In the genomic region with DNA sequence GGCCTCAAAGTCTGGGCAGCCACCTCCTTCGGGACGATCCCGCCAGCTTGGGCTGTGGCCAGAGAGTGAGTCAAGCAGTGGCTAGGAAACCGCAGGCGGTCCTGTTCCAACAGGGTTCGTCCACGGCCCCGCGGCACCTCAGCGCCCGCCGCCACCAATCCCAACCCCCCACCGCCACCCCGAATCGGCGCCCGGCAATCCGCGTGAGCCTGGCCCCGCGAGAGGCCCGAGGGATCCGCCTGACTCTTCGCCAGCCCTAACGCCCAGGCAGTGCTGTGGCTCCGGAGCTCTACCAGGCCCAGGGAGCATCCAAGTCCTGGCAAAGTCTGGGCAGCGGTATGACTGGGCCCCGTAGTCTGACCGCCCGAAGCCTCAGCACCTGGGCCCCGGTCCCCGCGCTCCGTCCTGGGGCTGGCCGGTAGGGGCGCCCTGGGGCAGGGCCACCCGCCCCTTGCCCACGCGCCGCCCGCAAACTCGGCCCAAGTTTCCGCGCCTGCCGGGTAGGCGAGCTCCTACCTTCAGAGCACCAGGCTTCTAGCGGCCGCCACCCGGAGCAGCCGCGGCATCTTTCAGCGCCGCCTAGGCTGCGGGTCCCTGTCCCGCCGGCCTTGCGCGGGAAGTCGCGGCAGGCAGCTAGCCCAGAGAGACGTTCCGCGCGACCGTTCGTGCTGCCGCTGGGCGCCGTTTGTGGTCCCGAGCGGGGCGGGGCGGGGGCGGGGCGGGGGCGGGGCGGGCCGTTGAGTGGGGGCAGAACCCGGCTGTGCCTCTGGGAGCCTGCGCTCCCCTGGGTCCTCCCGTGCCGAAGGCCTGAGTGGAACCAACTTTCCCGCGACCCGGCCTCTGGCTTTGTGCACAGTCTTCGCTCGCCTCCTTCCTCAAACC, we compare ENCODE assay signal across 8 mouse cellular contexts. TPM values are rescaled to one million over a fixed set of nuclear protein-coding genes. Genes with fewer than 3 reads are reported as not detected.
DNase-seq lines count a peak whose midpoint lies in the region; ATAC-seq and TF ChIP-seq lines count a peak whose summit lies in the region.

A gene (minus strand): TSS at position 700 of the 882 bp plus-strand sequence.

- TF ChIP-seq CTCF in heart, adult 2 months (IDR thresholded peaks at IDR 0.05) = peak; percentile 82
- TF ChIP-seq CTCF in kidney, adult 2 months (conservative IDR thresholded peaks at IDR 0.05; ENCODE audit: insufficient read depth, insufficient read length, low read depth, low read length) = peak; percentile 37
- peak; percentile 53; the same call in 1 of the 2 replicates for TF ChIP-seq CTCF in spleen, adult 2 months (IDR thresholded peaks at IDR 0.05; ENCODE audit: extremely low read depth, insufficient read depth, insufficient read length, insufficient replicate concordance)

- no peaks in the 10 kb centered on the region for H3K9me3 ChIP-seq in embryonic facial prominence, embryonic 10.5 days
- H3K9me3 ChIP-seq in limb, embryonic 15.5 days = no peaks in the 10 kb centered on the region
- H3K9me3 ChIP-seq in midbrain, embryonic 16.5 days (replicated peaks; ENCODE audit: control insufficient read depth, low read length, poor library complexity, severe bottlenecking) = no peaks in the 10 kb centered on the region

- under 1% methylated on average over 87 of the region's 87 CpGs for WGBS in embryonic facial prominence, embryonic 10.5 days
- WGBS in heart, adult 2 months = under 1% methylated on average over 81 of the region's 87 CpGs
- WGBS in kidney, adult 2 months = under 1% methylated on average over 87 of the region's 87 CpGs
- under 1% methylated on average over 87 of the region's 87 CpGs for WGBS in limb, embryonic 15.5 days
- under 1% methylated on average over 68 of the region's 87 CpGs for WGBS in midbrain, embryonic 16.5 days
- under 1% methylated on average over 79 of the region's 87 CpGs for WGBS in spleen, adult 2 months

- H3K79me2 ChIP-seq in heart, adult 2 months (replicated peaks; ENCODE audit: control insufficient read depth, insufficient read depth, low read length) = no peaks in the 10 kb centered on the region

- intact Hi-C loops in heart, adult 2 months (cut with DNase I) = loop anchor here (5.0 to 10.0 kb wide), 3 partner anchors 90 to 393 kb away; a partner anchor contains a TSS

- peak; percentile 64 for ATAC-seq in limb, embryonic 15.5 days (ENCODE audit: insufficient number of reproducible peaks, low FRiP score, low TSS enrichment, low read depth)
- ATAC-seq in midbrain, embryonic 16.5 days = peak; percentile 67

- H3K4me2 ChIP-seq in limb, embryonic 15.5 days = peak within 1 kb of the TSS; percentile 89
- peak within 1 kb of the TSS; percentile 97 for H3K4me2 ChIP-seq in midbrain, embryonic 16.5 days (ENCODE audit: low read length)

- peak within 1 kb of the TSS; percentile 86 for H3K4me3 ChIP-seq in embryonic facial prominence, embryonic 10.5 days
- peak within 1 kb of the TSS; percentile 97 for H3K4me3 ChIP-seq in heart, adult 2 months
- peak within 1 kb of the TSS; percentile 96 for H3K4me3 ChIP-seq in kidney, adult 2 months (ENCODE audit: insufficient read depth, low read depth, low read length)
- H3K4me3 ChIP-seq in limb, embryonic 15.5 days = peak within 1 kb of the TSS; percentile 87
- peak within 1 kb of the TSS; percentile 60 for H3K4me3 ChIP-seq in midbrain, embryonic 16.5 days (ENCODE audit: low read depth, low read length)
- H3K4me3 ChIP-seq in spleen, adult 2 months (ENCODE audit: extremely low read depth, insufficient read depth, insufficient read length) = peak within 1 kb of the TSS; percentile 87

- DNase-seq in 416B (ENCODE audit: low read depth) = peak; percentile 82
- peak; percentile 89 for DNase-seq in adrenal gland, postnatal 14 days
- peak; percentile 86 for DNase-seq in embryonic facial prominence, embryonic 10.5 days (ENCODE audit: low spot score)
- peak; percentile 87 to 88 for DNase-seq in heart, adult 2 months
- DNase-seq in kidney, adult 2 months = peak; percentile 80
- DNase-seq in spleen, adult 2 months (ENCODE audit: low read depth in 1 of 2, low spot score in 2 of 2) = peak; percentile 65 to 79

- peaks cover 57% of the 10 kb centered on the region for H3K4me1 ChIP-seq in embryonic facial prominence, embryonic 10.5 days
- peaks cover 9% of the 10 kb centered on the region for H3K4me1 ChIP-seq in heart, adult 2 months (ENCODE audit: control insufficient read depth, insufficient read depth, low read length)
- H3K4me1 ChIP-seq in kidney, adult 2 months (ENCODE audit: control insufficient read depth, insufficient read depth, low read length) = peaks cover 12% of the 10 kb centered on the region; the same call in 1 of the 2 replicates
- H3K4me1 ChIP-seq in limb, embryonic 15.5 days = peaks cover 29% of the 10 kb centered on the region
- H3K4me1 ChIP-seq in midbrain, embryonic 16.5 days (ENCODE audit: control insufficient read depth, insufficient read depth, low read length) = peaks cover 10% of the 10 kb centered on the region; the same call in 1 of the 2 replicates
- peaks cover 13% of the 10 kb centered on the region; the same call in 1 of the 2 replicates for H3K4me1 ChIP-seq in spleen, adult 2 months (ENCODE audit: control insufficient read depth, insufficient read depth, insufficient read length)

- no peak for TF ChIP-seq EP300 in heart, adult 2 months (IDR thresholded peaks at IDR 0.05; ENCODE audit: insufficient read depth, low read depth, low read length)

- peak; percentile 55 for TF ChIP-seq POLR2A in heart, adult 2 months (IDR thresholded peaks at IDR 0.05; ENCODE audit: insufficient read depth, low read depth, low read length)
- TF ChIP-seq POLR2A in kidney, adult 2 months (IDR thresholded peaks at IDR 0.05; ENCODE audit: low read depth, low read length) = peak; percentile 12
- peak; percentile 59; the same call in 1 of the 2 replicates for TF ChIP-seq POLR2A in spleen, adult 2 months (IDR thresholded peaks at IDR 0.05; ENCODE audit: low read depth, low read length)

- peaks cover 19% of the 10 kb centered on the region for H3K36me3 ChIP-seq in embryonic facial prominence, embryonic 10.5 days (replicated peaks)
- no peaks in the 10 kb centered on the region for H3K36me3 ChIP-seq in heart, adult 2 months (ENCODE audit: control insufficient read depth, insufficient read depth, low read length)
- H3K36me3 ChIP-seq in kidney, adult 2 months (ENCODE audit: control insufficient read depth, insufficient read depth, low read length) = no peaks in the 10 kb centered on the region
- peaks cover 21% of the 10 kb centered on the region for H3K36me3 ChIP-seq in limb, embryonic 15.5 days
- no peaks in the 10 kb centered on the region for H3K36me3 ChIP-seq in midbrain, embryonic 16.5 days (ENCODE audit: control insufficient read depth, insufficient read depth, low read length)
- peaks cover 14% of the 10 kb centered on the region for H3K36me3 ChIP-seq in spleen, adult 2 months (ENCODE audit: control insufficient read depth, insufficient read depth, low read length)

- H3K27ac ChIP-seq in embryonic facial prominence, embryonic 10.5 days (replicated peaks) = peak within 1 kb of the TSS; percentile 92
- peak within 1 kb of the TSS; percentile 92 for H3K27ac ChIP-seq in heart, adult 2 months
- peak within 1 kb of the TSS; percentile 69 for H3K27ac ChIP-seq in kidney, adult 2 months (ENCODE audit: insufficient read depth, low read depth, low read length)
- H3K27ac ChIP-seq in limb, embryonic 15.5 days = peak within 1 kb of the TSS; percentile 87
- no peak within 1 kb of the TSS; the same call in 1 of the 2 replicates for H3K27ac ChIP-seq in midbrain, embryonic 16.5 days (ENCODE audit: low read length)
- H3K27ac ChIP-seq in spleen, adult 2 months (ENCODE audit: insufficient read depth, low read length) = peak within 1 kb of the TSS; percentile 94

- H3K9ac ChIP-seq in heart, adult 2 months (ENCODE audit: low read depth, low read length) = peak within 1 kb of the TSS; percentile 83
- peak within 1 kb of the TSS; percentile 87 for H3K9ac ChIP-seq in limb, embryonic 15.5 days
- H3K9ac ChIP-seq in midbrain, embryonic 16.5 days (ENCODE audit: low read depth, low read length) = peak within 1 kb of the TSS; percentile 77

- H3K27me3 ChIP-seq in embryonic facial prominence, embryonic 10.5 days (replicated peaks; ENCODE audit: low read depth, poor library complexity, severe bottlenecking) = peaks cover 43% of the 10 kb centered on the region
- no peaks in the 10 kb centered on the region for H3K27me3 ChIP-seq in heart, adult 2 months (ENCODE audit: control insufficient read depth, insufficient read depth, low read length)
- no peaks in the 10 kb centered on the region for H3K27me3 ChIP-seq in kidney, adult 2 months (replicated peaks; ENCODE audit: control insufficient read depth, insufficient read depth, low read length)
- peaks cover 8% of the 10 kb centered on the region; the same call in 1 of the 2 replicates for H3K27me3 ChIP-seq in limb, embryonic 15.5 days
- no peaks in the 10 kb centered on the region; the same call in 1 of the 2 replicates for H3K27me3 ChIP-seq in midbrain, embryonic 16.5 days (ENCODE audit: control insufficient read depth, insufficient read depth, low read depth, low read length)
- no peaks in the 10 kb centered on the region for H3K27me3 ChIP-seq in spleen, adult 2 months (ENCODE audit: control insufficient read depth, insufficient read depth, low read length)

RNA-seq across cellular contexts. Expression of the gene that starts here (rescaled TPM):
- 36.2 and 45.6 TPM in 2 replicates for total RNA-seq in adrenal gland, postnatal 14 days (2021)
- polyA plus RNA-seq in embryonic facial prominence, embryonic 10.5 days (2016; fragmentation: Nextera tagmentation; extraction: Ambion mirVana) = 15.6 and 16.8 TPM in 2 replicates
- total RNA-seq in heart, adult 2 months (2021) = 10 to 100 TPM in 1 of 2 experiments, 1 to 10 TPM in 1; 8.6 to 11.8 TPM
- polyA plus RNA-seq in heart, adult 2 months (2012; rRNA removed) = 6.1 and 6.5 TPM in 2 replicates
- 9.5 TPM in 2 replicates for polyA plus RNA-seq in kidney, adult 2 months (2012; rRNA removed)
- polyA plus RNA-seq in limb, embryonic 15.5 days (2015; fragmentation: Nextera tagmentation; extraction: Ambion mirVana) = 17.7 and 18.0 TPM in 2 replicates
- polyA plus RNA-seq in midbrain, embryonic 16.5 days (2015; fragmentation: Nextera tagmentation; extraction: Ambion mirVana) = 3.0 and 4.2 TPM in 2 replicates
- 20.3 and 21.6 TPM in 2 replicates for polyA plus RNA-seq in spleen, adult 2 months (2012; rRNA removed)
